Mouse (Mus musculus): ENCODE data around the gene Pltp.

DNA sequence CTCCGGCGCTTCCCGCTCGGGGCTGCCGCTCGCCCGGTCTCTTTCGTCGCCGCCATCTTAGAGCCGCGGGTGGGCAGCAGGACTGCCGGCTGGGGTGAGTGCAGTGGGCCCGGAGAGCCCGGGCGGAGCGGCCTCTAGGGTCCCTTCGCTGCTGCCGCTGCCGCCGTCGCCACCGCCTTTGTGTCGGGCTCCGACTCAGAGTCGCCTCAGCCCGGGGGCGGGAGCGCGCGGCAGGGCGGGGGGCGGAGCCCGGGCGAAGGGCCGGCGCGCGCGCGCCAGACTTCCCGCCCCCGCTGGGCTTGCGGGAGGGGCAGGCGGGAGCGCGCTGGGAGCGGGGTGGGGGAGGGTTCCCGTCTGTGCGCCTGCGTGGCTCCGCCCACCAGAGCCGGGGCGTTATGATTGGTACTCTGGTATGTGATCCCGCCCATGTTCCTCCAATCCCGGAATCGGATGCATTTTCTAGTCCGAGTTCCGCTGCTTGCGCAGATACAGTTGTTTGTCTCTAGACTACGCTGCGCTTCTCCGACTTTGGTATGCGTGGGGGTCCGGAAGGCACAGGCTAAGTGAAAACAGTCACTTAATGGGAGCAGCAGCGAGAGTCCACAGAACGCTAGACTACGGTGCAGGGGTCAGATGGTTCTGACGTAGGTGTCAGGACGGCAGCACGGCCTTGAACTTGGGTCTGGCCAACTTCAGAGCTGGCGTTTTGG is 22.2 kb upstream of the Pltp start:
- TF ChIP-seq EP300 (IDR thresholded peaks at IDR 0.05; ENCODE audit: insufficient read depth, low read depth, low read length), result no peak
- TF ChIP-seq CTCF (IDR thresholded peaks at IDR 0.05; ENCODE audit: low read depth, low read length), result no peak

Data from ES-Bruce4 (cell line).